In the genomic region with DNA sequence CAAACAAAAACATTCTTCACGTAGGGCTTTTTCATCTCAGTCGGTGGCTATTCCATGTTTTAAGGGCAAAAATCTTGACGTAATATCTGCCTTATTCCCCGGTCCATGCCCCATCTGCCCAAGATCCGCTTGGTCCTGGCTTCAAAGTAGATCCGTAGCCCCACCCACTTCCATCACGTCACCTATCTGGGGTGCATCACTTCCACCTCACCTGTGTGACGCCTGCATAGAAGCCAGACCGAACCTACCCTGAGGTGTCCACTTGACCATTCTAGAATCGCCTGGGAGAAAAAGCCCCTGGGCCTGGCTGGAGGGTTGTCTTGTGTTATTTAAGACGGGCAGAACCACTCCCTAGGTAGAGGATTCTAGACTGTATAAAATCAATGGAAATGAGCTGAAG, we compare ENCODE assay signal across 8 mouse cellular contexts. TPM values are rescaled to one million over a fixed set of nuclear protein-coding genes. Genes with fewer than 3 reads are reported as not detected.
DNase-seq lines count a peak whose midpoint lies in the region; ATAC-seq lines count a peak whose summit lies in the region.

No protein-coding gene starts in this region.

- peak overlapping the region; percentile 96 for H3K27ac ChIP-seq in heart, embryonic 10.5 days
- peak overlapping the region; percentile 77 for H3K27ac ChIP-seq in embryonic facial prominence, embryonic 14.5 days (replicated peaks; ENCODE audit: low read depth, low read length)
- peak overlapping the region; percentile 78 for H3K27ac ChIP-seq in intestine, embryonic 16.5 days (ENCODE audit: low read length)
- peak overlapping the region; percentile 87 for H3K27ac ChIP-seq in midbrain, embryonic 14.5 days (replicated peaks; ENCODE audit: low read depth, low read length)

- peaks cover 9% of the 10 kb centered on the region; the same call in 1 of the 2 replicates for H3K36me3 ChIP-seq in heart, embryonic 10.5 days
- no peaks in the 10 kb centered on the region for H3K36me3 ChIP-seq in embryonic facial prominence, embryonic 14.5 days (ENCODE audit: control insufficient read depth, insufficient read depth, low read length)
- H3K36me3 ChIP-seq in intestine, embryonic 16.5 days (ENCODE audit: control insufficient read depth, insufficient read depth, low read length), result no peaks in the 10 kb centered on the region
- no peaks in the 10 kb centered on the region for H3K36me3 ChIP-seq in midbrain, embryonic 14.5 days (ENCODE audit: control insufficient read depth, insufficient read depth, low read length)

- H3K27me3 ChIP-seq in heart, embryonic 10.5 days (ENCODE audit: insufficient read depth, poor library complexity, severe bottlenecking), result no peaks in the 10 kb centered on the region
- no peaks in the 10 kb centered on the region for H3K27me3 ChIP-seq in embryonic facial prominence, embryonic 14.5 days (replicated peaks; ENCODE audit: control insufficient read depth, insufficient read depth, low read length)
- no peaks in the 10 kb centered on the region for H3K27me3 ChIP-seq in intestine, embryonic 16.5 days (replicated peaks; ENCODE audit: control insufficient read depth, insufficient read depth, low read length)
- no peaks in the 10 kb centered on the region for H3K27me3 ChIP-seq in midbrain, embryonic 14.5 days (ENCODE audit: control insufficient read depth, insufficient read depth, low read length)

- H3K4me3 ChIP-seq in heart, embryonic 10.5 days, result peak overlapping the region; percentile 92
- H3K4me3 ChIP-seq in embryonic facial prominence, embryonic 14.5 days (ENCODE audit: low read depth, low read length), result peak overlapping the region; percentile 97
- H3K4me3 ChIP-seq in intestine, embryonic 16.5 days (ENCODE audit: low read length), result peak overlapping the region; percentile 92
- H3K4me3 ChIP-seq in midbrain, embryonic 14.5 days (replicated peaks; ENCODE audit: low read depth, low read length), result peak overlapping the region; percentile 94

- no peak for ATAC-seq in embryonic facial prominence, embryonic 14.5 days (ENCODE audit: low read depth)
- peak; percentile 14 for ATAC-seq in intestine, embryonic 16.5 days
- peak; percentile 38 for ATAC-seq in midbrain, embryonic 14.5 days (ENCODE audit: low FRiP score, low TSS enrichment)

- no peaks in the 10 kb centered on the region for H3K9me3 ChIP-seq in heart, embryonic 10.5 days
- no peaks in the 10 kb centered on the region for H3K9me3 ChIP-seq in embryonic facial prominence, embryonic 14.5 days (ENCODE audit: control insufficient read depth, low read length)
- no peaks in the 10 kb centered on the region for H3K9me3 ChIP-seq in intestine, embryonic 16.5 days (ENCODE audit: control insufficient read depth, low read length)
- no peaks in the 10 kb centered on the region for H3K9me3 ChIP-seq in midbrain, embryonic 14.5 days (ENCODE audit: control insufficient read depth, low read length)

- no peak for DNase-seq in heart, embryonic 10.5 days (ENCODE audit: low spot score)
- DNase-seq in heart, postnatal 10 days, result no peak
- DNase-seq in ES-CJ7 (ENCODE audit: low read depth, low spot score), result peak; percentile 64
- DNase-seq in embryonic facial prominence, embryonic 14.5 days (ENCODE audit: low spot score), result no peak
- DNase-seq in midbrain, embryonic 14.5 days, result peak; percentile 58
- no peak for DNase-seq in left cerebral cortex, adult 11 months (ENCODE audit: low spot score)
- no peak for DNase-seq in layer of hippocampus, postnatal 36 days

- 31% methylated on average over 11 of the region's 11 CpGs for WGBS in heart, embryonic 10.5 days
- WGBS in embryonic facial prominence, embryonic 14.5 days, result 32% methylated on average over 11 of the region's 11 CpGs
- 33% methylated on average over 11 of the region's 11 CpGs for WGBS in intestine, embryonic 16.5 days
- 27% methylated on average over 11 of the region's 11 CpGs for WGBS in midbrain, embryonic 14.5 days

- intact Hi-C loops in heart, postnatal 10 days (cut with DNase I), result loop anchor here (1.0 kb wide), 1 partner anchor 103 kb away; no protein-coding TSS in a partner anchor

- H3K4me1 ChIP-seq in heart, embryonic 10.5 days, result peaks cover 27% of the 10 kb centered on the region
- H3K4me1 ChIP-seq in embryonic facial prominence, embryonic 14.5 days (ENCODE audit: control insufficient read depth, insufficient read depth, low read length), result peaks cover 22% of the 10 kb centered on the region
- peaks cover 20% of the 10 kb centered on the region for H3K4me1 ChIP-seq in intestine, embryonic 16.5 days (ENCODE audit: control insufficient read depth, insufficient read depth, low read length)
- H3K4me1 ChIP-seq in midbrain, embryonic 14.5 days (ENCODE audit: control insufficient read depth, insufficient read depth, low read length), result peaks cover 14% of the 10 kb centered on the region

- H3K9ac ChIP-seq in embryonic facial prominence, embryonic 14.5 days (ENCODE audit: low read depth, low read length), result peak overlapping the region; percentile 46
- peak overlapping the region; percentile 98 for H3K9ac ChIP-seq in intestine, embryonic 16.5 days (ENCODE audit: low read depth, low read length)
- peak overlapping the region; percentile 98; the same call in 1 of the 2 replicates for H3K9ac ChIP-seq in midbrain, embryonic 14.5 days (replicated peaks; ENCODE audit: low read length)

- H3K4me2 ChIP-seq in embryonic facial prominence, embryonic 14.5 days (ENCODE audit: low read depth, low read length), result peak overlapping the region; percentile 79
- peak overlapping the region; percentile 65 for H3K4me2 ChIP-seq in intestine, embryonic 16.5 days (ENCODE audit: low read depth, low read length)
- H3K4me2 ChIP-seq in midbrain, embryonic 14.5 days (ENCODE audit: low read length), result peak overlapping the region; percentile 82

RNA-seq across cellular contexts. Expression of gene Xpnpep1, which starts 0.9 kb away (rescaled TPM):
- polyA plus RNA-seq in heart, embryonic 10.5 days (2016; fragmentation: Nextera tagmentation; extraction: Ambion mirVana), result 193 and 211 TPM in 2 replicates
- total RNA-seq in heart, postnatal 10 days (2021), result 100 to 1,000 TPM; 124 to 125 TPM
- 148 and 169 TPM in 2 replicates for polyA plus RNA-seq in embryonic facial prominence, embryonic 14.5 days (2014; fragmentation: Nextera tagmentation; extraction: Ambion mirVana)
- 231 and 264 TPM in 2 replicates for polyA plus RNA-seq in intestine, embryonic 16.5 days (2015; fragmentation: Nextera tagmentation; extraction: Ambion mirVana)
- polyA plus RNA-seq in midbrain, embryonic 14.5 days (2014; fragmentation: Nextera tagmentation; extraction: Ambion mirVana), result 135 and 136 TPM in 2 replicates
- total RNA-seq in layer of hippocampus, postnatal 36 days (2021), result 10 to 100 TPM; 87.6 to 88.9 TPM

Comparison
In these comparisons a context has a peak if more than half of its experiments do, and no peak if none do; other contexts are left out.
1. DNase-seq: peak in ES-CJ7 (single experiment) and midbrain, embryonic 14.5 days (single experiment); none in heart, embryonic 10.5 days (single experiment), heart, postnatal 10 days (0 of 2), embryonic facial prominence, embryonic 14.5 days (single experiment), left cerebral cortex, adult 11 months (single experiment) and layer of hippocampus, postnatal 36 days (0 of 2).
2. H3K9ac ChIP-seq: peak in every context shown above with its lines; median percentile 98 in intestine, embryonic 16.5 days; 98 in midbrain, embryonic 14.5 days; 46 in embryonic facial prominence, embryonic 14.5 days.
3. Peak in every context shown above with its lines, with median percentiles within 50 percentile points of each other: H3K27ac ChIP-seq, H3K4me3 ChIP-seq and H3K4me2 ChIP-seq.